Mouse (Mus musculus): ENCODE results near the gene Hormad1. TPM values are rescaled to one million over a fixed set of nuclear protein-coding genes. Genes with fewer than 3 reads are reported as not detected.
"Not testable (repeated sequence)": the region's sequence is repeated elsewhere in the genome, so short reads cannot be mapped to it uniquely, and the experiment has no call there.

Hormad1 gene
- polyA plus RNA-seq, 1 experiment from 2014 or later: not detected

- no peak overlapping the region for H3K27ac ChIP-seq
- ATAC-seq (ENCODE audit: low FRiP score, low read depth): no peak
- no peak overlapping the region for H3K4me3 ChIP-seq
- no peak overlapping the region for H3K9ac ChIP-seq
- no peaks in the 10 kb centered on the region for H3K27me3 ChIP-seq (replicated peaks)
- H3K4me2 ChIP-seq (replicated peaks): no peak overlapping the region
- no peaks in the 10 kb centered on the region for H3K36me3 ChIP-seq
- H3K9me3 ChIP-seq: no peaks in the 10 kb centered on the region
- WGBS: 91% methylated on average over 1 of the region's 1 CpGs
- H3K4me1 ChIP-seq: no peaks in the 10 kb centered on the region
Measured at GRCm38 (mm10) chr3:95531025-95531424, 28.5 kb upstream of the Hormad1 start.

GRCm38 (mm10) chr3:95533364-95533763 is 26.1 kb upstream of the Hormad1 start:
- Histone ChIP-seq H3K9ac (no peak overlapping the region), H3K9me3 (no peaks in the 10 kb centered on the region), H3K4me1 (no peaks in the 10 kb centered on the region), H3K4me2 (replicated peaks) (no peak overlapping the region), H3K36me3 (no peaks in the 10 kb centered on the region), H3K27ac (no peak overlapping the region), H3K27me3 (replicated peaks) (no peaks in the 10 kb centered on the region), H3K4me3 (no peak overlapping the region)
- no peak for ATAC-seq (ENCODE audit: low FRiP score, low read depth)
- WGBS: 89% methylated on average over 5 of the region's 5 CpGs

DNA sequence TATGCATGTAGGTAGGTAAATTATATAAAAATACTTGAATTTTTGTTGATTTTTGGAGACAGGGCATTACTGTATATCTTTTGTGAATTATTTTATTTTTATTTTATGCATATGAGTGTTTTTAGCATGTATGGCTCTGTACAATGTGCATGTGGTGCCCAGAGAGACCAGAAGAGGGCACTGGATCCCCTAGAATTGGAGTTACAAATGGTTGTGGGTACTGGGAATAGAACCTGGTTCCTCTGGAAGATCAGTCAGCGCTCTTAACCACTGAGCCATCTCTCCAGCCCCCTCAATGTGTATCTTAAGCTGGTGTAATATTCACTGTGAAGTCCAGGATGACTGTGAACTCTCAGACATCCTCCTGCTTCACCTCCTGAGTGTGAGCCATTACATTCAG is 24.6 kb upstream of the Hormad1 start:
- H3K4me3 ChIP-seq: no peak overlapping the region
- H3K9me3 ChIP-seq: no peaks in the 10 kb centered on the region
- H3K36me3 ChIP-seq: no peaks in the 10 kb centered on the region
- H3K4me2 ChIP-seq (replicated peaks): no peak overlapping the region
- H3K27me3 ChIP-seq (replicated peaks): no peaks in the 10 kb centered on the region
- no peak for ATAC-seq (ENCODE audit: low FRiP score, low read depth)
- H3K9ac ChIP-seq: no peak overlapping the region
- WGBS: 86% methylated on average over 1 of the region's 1 CpGs
- no peak overlapping the region for H3K27ac ChIP-seq
- no peaks in the 10 kb centered on the region for H3K4me1 ChIP-seq

GRCm38 (mm10) chr3:95538936-95539335 is 20.5 kb upstream of the Hormad1 start:
- no peaks in the 10 kb centered on the region for H3K36me3 ChIP-seq
- no peaks in the 10 kb centered on the region for H3K27me3 ChIP-seq (replicated peaks)
- H3K4me2 ChIP-seq (replicated peaks): no peak overlapping the region
- no peak overlapping the region for H3K4me3 ChIP-seq
- H3K9ac ChIP-seq: no peak overlapping the region
- no peaks in the 10 kb centered on the region for H3K4me1 ChIP-seq
- 92% methylated on average over 10 of the region's 10 CpGs for WGBS
- H3K9me3 ChIP-seq: no peaks in the 10 kb centered on the region
- H3K27ac ChIP-seq: no peak overlapping the region
- no peak for ATAC-seq (ENCODE audit: low FRiP score, low read depth)

- ATAC-seq (ENCODE audit: low FRiP score, low read depth): no peak
- Histone ChIP-seq H3K9ac (no peak overlapping the region), H3K4me1 (no peaks in the 10 kb centered on the region), H3K36me3 (no peaks in the 10 kb centered on the region), H3K9me3 (no peaks in the 10 kb centered on the region), H3K27ac (no peak overlapping the region), H3K27me3 (replicated peaks) (no peaks in the 10 kb centered on the region), H3K4me2 (replicated peaks) (no peak overlapping the region), H3K4me3 (no peak overlapping the region)
- 92% methylated on average over 4 of the region's 4 CpGs for WGBS
Measured at GRCm38 (mm10) chr3:95539837-95540236, 19.6 kb upstream of the Hormad1 start.

GRCm38 (mm10) chr3:95541186-95541585 is 18.3 kb upstream of the Hormad1 start:
- not testable (repeated sequence) for H3K36me3 ChIP-seq; H3K4me1 ChIP-seq; H3K9ac ChIP-seq; H3K9me3 ChIP-seq; H3K27me3 ChIP-seq (replicated peaks); ATAC-seq (ENCODE audit: low FRiP score, low read depth); H3K27ac ChIP-seq; H3K4me2 ChIP-seq (replicated peaks); H3K4me3 ChIP-seq
- 75% methylated on average over 2 of the region's 2 CpGs for WGBS

DNA sequence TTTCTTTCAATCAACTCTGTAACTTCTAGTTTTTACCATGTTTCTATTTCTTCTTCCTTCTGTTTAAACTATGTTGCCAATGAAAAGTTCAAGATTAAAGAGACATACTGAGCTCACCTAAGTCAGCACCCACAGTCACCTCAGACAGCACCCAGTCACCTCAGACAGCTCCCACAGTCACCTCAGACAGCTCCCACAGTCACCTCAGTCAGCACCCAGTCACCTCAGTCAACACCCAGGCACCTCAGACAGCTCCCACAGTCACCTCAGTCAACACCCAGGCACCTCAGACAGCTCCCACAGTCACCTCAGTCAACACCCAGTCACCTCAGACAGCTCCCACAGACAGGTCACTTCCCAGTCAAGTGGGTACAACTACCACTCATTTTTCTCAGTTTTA is 17.3 kb upstream of the Hormad1 start:
- Histone ChIP-seq H3K9ac (no peak overlapping the region), H3K9me3 (no peaks in the 10 kb centered on the region), H3K4me3 (no peak overlapping the region), H3K36me3 (no peaks in the 10 kb centered on the region), H3K4me1 (no peaks in the 10 kb centered on the region), H3K27ac (no peak overlapping the region), H3K4me2 (replicated peaks) (no peak overlapping the region), H3K27me3 (replicated peaks) (no peaks in the 10 kb centered on the region)
- no peak for ATAC-seq (ENCODE audit: low FRiP score, low read depth)

- WGBS: 77% methylated on average over 7 of the region's 7 CpGs
- Histone ChIP-seq H3K9ac (no peak overlapping the region), H3K27me3 (replicated peaks) (no peaks in the 10 kb centered on the region), H3K27ac (no peak overlapping the region), H3K4me1 (no peaks in the 10 kb centered on the region), H3K36me3 (no peaks in the 10 kb centered on the region), H3K4me3 (no peak overlapping the region), H3K9me3 (no peaks in the 10 kb centered on the region), H3K4me2 (replicated peaks) (no peak overlapping the region)
- ATAC-seq (ENCODE audit: low FRiP score, low read depth): no peak
Measured at GRCm38 (mm10) chr3:95542981-95543380, 16.5 kb upstream of the Hormad1 start.

DNA sequence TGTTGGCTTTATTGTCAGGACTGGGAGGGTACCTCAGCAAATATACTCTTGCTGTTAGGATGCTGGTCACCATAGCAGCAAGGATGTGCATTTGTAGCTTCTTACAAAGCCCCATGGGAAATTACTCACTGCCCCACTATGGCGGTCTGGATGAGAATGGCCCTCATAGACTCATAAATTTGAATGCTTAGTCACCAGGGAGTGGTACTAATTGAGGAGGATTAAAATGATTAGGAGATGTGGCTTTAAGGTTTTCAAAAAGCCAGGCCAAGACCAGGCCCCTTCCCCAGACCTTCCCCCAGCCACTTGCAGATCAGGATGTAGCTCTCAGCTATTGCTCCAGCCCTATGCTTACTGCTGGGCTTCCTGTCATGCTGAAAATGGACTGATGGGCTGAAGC is 9.3 kb upstream of the Hormad1 start:
- no peak overlapping the region for H3K27ac ChIP-seq
- no peaks in the 10 kb centered on the region for H3K27me3 ChIP-seq (replicated peaks)
- no peaks in the 10 kb centered on the region for H3K9me3 ChIP-seq
- no peak overlapping the region for H3K9ac ChIP-seq
- H3K36me3 ChIP-seq: no peaks in the 10 kb centered on the region
- ATAC-seq (ENCODE audit: low FRiP score, low read depth): no peak
- no peak overlapping the region for H3K4me3 ChIP-seq
- H3K4me2 ChIP-seq (replicated peaks): no peak overlapping the region
- 75% methylated on average over 1 of the region's 1 CpGs for WGBS
- H3K4me1 ChIP-seq: no peaks in the 10 kb centered on the region

DNA sequence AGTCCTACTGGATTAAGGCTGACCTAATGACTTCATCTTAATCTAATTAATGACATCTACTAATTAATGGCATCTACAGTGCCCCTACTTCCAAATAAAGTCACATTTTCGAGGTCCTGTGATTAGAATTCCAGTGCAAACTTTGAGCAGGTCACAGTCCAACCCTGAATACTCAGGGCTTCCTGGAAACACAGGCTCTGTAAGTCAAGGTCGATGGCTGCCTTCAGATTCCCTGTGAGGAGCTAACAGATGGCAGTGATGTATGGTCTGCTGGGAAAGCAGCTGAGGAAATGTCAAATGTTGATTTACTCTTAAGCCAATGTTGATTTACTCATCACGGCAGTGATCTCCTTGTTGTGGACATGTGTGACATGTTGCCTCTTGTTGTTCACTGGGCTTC is 5.5 kb upstream of the Hormad1 start:
- no peak overlapping the region for H3K9ac ChIP-seq
- ATAC-seq (ENCODE audit: low FRiP score, low read depth): no peak
- H3K4me1 ChIP-seq: no peaks in the 10 kb centered on the region
- H3K27me3 ChIP-seq (replicated peaks): no peaks in the 10 kb centered on the region
- H3K36me3 ChIP-seq: no peaks in the 10 kb centered on the region
- H3K27ac ChIP-seq: no peak overlapping the region
- WGBS: 59% methylated on average over 3 of the region's 3 CpGs
- H3K9me3 ChIP-seq: no peaks in the 10 kb centered on the region
- H3K4me3 ChIP-seq: no peak overlapping the region
- no peak overlapping the region for H3K4me2 ChIP-seq (replicated peaks)

DNA sequence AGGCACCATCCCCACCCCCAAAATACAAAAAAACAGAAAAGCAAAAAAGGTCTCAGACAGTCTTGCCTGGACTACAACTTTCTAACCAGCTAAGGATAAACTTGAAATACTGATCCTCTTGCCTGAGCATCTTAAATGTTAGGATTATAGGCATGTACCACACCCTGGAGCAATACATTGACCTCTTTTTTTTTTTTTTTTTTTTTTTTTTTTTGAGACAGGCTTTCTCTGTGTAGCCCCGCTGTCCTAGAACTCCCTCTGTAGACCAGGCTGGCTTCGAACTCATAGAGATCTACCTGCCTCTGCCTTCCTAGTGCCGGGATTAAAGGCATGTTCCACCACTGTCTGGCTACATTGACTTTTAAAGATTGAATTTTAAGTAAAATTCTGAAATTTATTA is 1.3 kb downstream of the Hormad1 start:
- WGBS: 90% methylated on average over 3 of the region's 3 CpGs
- H3K9me3 ChIP-seq: no peaks in the 10 kb centered on the region
- no peaks in the 10 kb centered on the region for H3K27me3 ChIP-seq (replicated peaks)
- H3K4me1 ChIP-seq: no peaks in the 10 kb centered on the region
- H3K36me3 ChIP-seq: no peaks in the 10 kb centered on the region
- H3K9ac ChIP-seq: no peak overlapping the region
- no peak overlapping the region for H3K4me3 ChIP-seq
- H3K4me2 ChIP-seq (replicated peaks): no peak overlapping the region
- ATAC-seq (ENCODE audit: low FRiP score, low read depth): no peak
- H3K27ac ChIP-seq: no peak overlapping the region

DNA sequence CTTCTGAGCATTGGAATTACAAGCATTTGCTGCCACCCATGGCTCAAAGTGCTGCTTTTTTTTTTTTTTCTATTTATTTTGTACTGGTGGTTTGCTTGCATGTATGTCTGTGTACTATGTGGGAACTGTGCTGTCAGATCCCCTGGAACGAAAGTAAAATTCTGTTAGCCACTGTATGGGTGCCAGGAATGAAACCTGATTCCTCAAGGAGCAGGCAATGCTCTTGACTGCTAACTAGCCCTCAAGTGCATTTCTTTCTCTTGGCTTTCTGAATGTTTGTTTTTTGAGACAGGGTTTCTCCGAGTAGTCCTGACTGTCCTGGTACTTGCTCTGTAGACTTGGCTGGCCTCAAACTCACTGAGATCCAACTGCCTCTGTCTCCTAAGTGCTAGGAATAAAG is 2.3 kb downstream of the Hormad1 start:
- Histone ChIP-seq H3K4me3 (no peak overlapping the region), H3K9ac (no peak overlapping the region), H3K27ac (no peak overlapping the region), H3K4me2 (replicated peaks) (no peak overlapping the region), H3K27me3 (replicated peaks) (no peaks in the 10 kb centered on the region), H3K36me3 (no peaks in the 10 kb centered on the region), H3K4me1 (no peaks in the 10 kb centered on the region), H3K9me3 (no peaks in the 10 kb centered on the region)
- no peak for ATAC-seq (ENCODE audit: low FRiP score, low read depth)
- WGBS: 97% methylated on average over 2 of the region's 2 CpGs

DNA sequence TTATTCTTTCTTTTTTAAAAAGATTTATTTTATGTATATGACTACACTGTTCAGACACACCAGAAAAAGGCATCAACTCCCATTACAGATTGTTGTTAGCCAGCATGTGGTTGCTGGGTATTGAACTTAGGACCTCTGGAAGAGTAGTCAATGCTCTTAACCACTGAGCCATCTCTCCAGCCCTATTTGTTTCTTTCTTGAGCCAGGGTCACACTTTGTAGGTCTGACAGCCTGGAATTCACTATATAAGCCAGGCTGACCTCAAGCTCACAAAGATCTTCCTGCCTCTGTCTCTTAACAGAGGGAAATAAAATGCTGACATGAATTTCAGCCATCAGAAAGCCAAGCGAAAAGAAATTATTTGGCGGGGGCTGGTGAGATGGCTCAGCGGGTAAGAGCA is 10.1 kb downstream of the Hormad1 start:
- no peak overlapping the region for H3K4me3 ChIP-seq
- H3K9me3 ChIP-seq: no peaks in the 10 kb centered on the region
- H3K27me3 ChIP-seq (replicated peaks): no peaks in the 10 kb centered on the region
- 91% methylated on average over 3 of the region's 3 CpGs for WGBS
- ATAC-seq (ENCODE audit: low FRiP score, low read depth): no peak
- no peaks in the 10 kb centered on the region for H3K36me3 ChIP-seq
- H3K9ac ChIP-seq: no peak overlapping the region
- H3K4me2 ChIP-seq (replicated peaks): no peak overlapping the region
- no peaks in the 10 kb centered on the region for H3K4me1 ChIP-seq
- H3K27ac ChIP-seq: no peak overlapping the region
